Mouse (Mus musculus) thymus, adult 2 months (tissue): ENCODE data around the gene Aff1.

Experiments used
- CTCF ChIP-seq: fragments of 200-500 bp; IDR thresholded peaks from 2 replicates; pipeline ENCODE4 v1.5.1; 2012; ENCODE audit warnings: mild to moderate bottlenecking, control low read depth, low read length, moderate library complexity, borderline replicate concordance; ENCODE audit not compliant: control insufficient read depth, poor library complexity, insufficient read depth; ENCODE audit errors: extremely low read depth
- POLR2A ChIP-seq: fragments of 200-500 bp; IDR thresholded peaks from 2 replicates; pipeline ENCODE4 v1.6.1; 2012; ENCODE audit warnings: mild to moderate bottlenecking, low read length, control low read depth, moderate library complexity; ENCODE audit not compliant: control insufficient read depth, poor library complexity, insufficient read depth; ENCODE audit errors: extremely low read depth

- no peak for TF ChIP-seq POLR2A
- TF ChIP-seq CTCF = no peak
Observed at GRCm38 (mm10) chr5:103813291-103813690, 121.1 kb downstream of the Aff1 start.
